Mouse (Mus musculus) neural tube, embryonic 13.5 days (tissue): ENCODE data around the gene Natd1. TPM values are rescaled to one million over a fixed set of nuclear protein-coding genes. Genes with fewer than 3 reads are reported as not detected.
"Not testable (repeated sequence)": the region's sequence is repeated elsewhere in the genome, so short reads cannot be mapped to it uniquely, and the experiment has no call there.

ENCODE experiments used
- ATAC-seq: fragments of 200-750 bp; cut with Nextera tagmentation; 2 replicates; pipeline ENCODE4 v1.8.0; 2017; ENCODE audit warnings: low read depth, mild to moderate bottlenecking, moderate TSS enrichment, moderate library complexity
- H3K27ac ChIP-seq: fragments of 300-500 bp; sonication (generic); replicated peaks from 2 replicates; pipeline ENCODE4 v1.5.1; 2015; ENCODE audit warnings: moderate library complexity, mild to moderate bottlenecking, inconsistent platforms
- H3K27me3 ChIP-seq: fragments of 300-500 bp; sonication (generic); 2 replicates; pipeline ENCODE4 v1.6.1; 2015; ENCODE audit warnings: mild to moderate bottlenecking, inconsistent platforms
- H3K36me3 ChIP-seq: fragments of 300-500 bp; sonication (generic); 2 replicates; pipeline ENCODE4 v1.6.1; 2015; ENCODE audit warnings: mild to moderate bottlenecking, inconsistent platforms
- H3K4me1 ChIP-seq: fragments of 300-500 bp; sonication (generic); replicated peaks from 2 replicates; pipeline ENCODE4 v1.6.1; 2015; ENCODE audit warnings: inconsistent platforms
- H3K4me2 ChIP-seq: fragments of 300-500 bp; sonication (generic); 2 replicates; pipeline ENCODE4 v1.6.1; 2015; ENCODE audit warnings: inconsistent platforms, mild to moderate bottlenecking, moderate library complexity
- H3K4me3 ChIP-seq: fragments of 300-500 bp; sonication (generic); 2 replicates; pipeline ENCODE4 v1.5.1; 2015; ENCODE audit warnings: mild to moderate bottlenecking, inconsistent platforms
- H3K9ac ChIP-seq: fragments of 300-500 bp; sonication (generic); 2 replicates; pipeline ENCODE4 v1.6.1; 2015; ENCODE audit warnings: moderate library complexity, mild to moderate bottlenecking, inconsistent platforms
- H3K9me3 ChIP-seq: fragments of 300-500 bp; sonication (generic); 2 replicates; pipeline ENCODE4 v1.6.1; 2016; ENCODE audit warnings: inconsistent platforms
- WGBS: fragments of 180-500 bp; shearing (Covaris S2); methylation state at CpG from one replicate; pipeline ENCODE4 v1.1.7; 2015; 5-methylcytosine and 5-hydroxymethylcytosine counted together
- polyA plus RNA-seq: library from polyadenylated mRNA; unstranded; fragments of >200 nt; fragmentation: Nextera tagmentation; extraction: Ambion mirVana; gene quantifications from 2 replicates; pipeline ENCODE4 v1.2.1, GENCODE M21; 2015

Gene Natd1
- polyA plus RNA-seq, 1 experiment from 2014 or later, result 30.0 TPM

GRCm38 (mm10) chr11:60908073-60908472, 6.5 kb downstream of the Natd1 start:
- H3K4me2 ChIP-seq, result no peak overlapping the region
- H3K4me1 ChIP-seq, result peaks cover 21% of the 10 kb centered on the region
- no peaks in the 10 kb centered on the region for H3K27me3 ChIP-seq
- no peaks in the 10 kb centered on the region for H3K9me3 ChIP-seq
- no peak overlapping the region for H3K9ac ChIP-seq
- WGBS, result 67% methylated on average over 3 of the region's 3 CpGs
- H3K36me3 ChIP-seq, result peaks cover 38% of the 10 kb centered on the region
- no peak for ATAC-seq
- H3K4me3 ChIP-seq, result no peak overlapping the region
- no peak overlapping the region for H3K27ac ChIP-seq

DNA sequence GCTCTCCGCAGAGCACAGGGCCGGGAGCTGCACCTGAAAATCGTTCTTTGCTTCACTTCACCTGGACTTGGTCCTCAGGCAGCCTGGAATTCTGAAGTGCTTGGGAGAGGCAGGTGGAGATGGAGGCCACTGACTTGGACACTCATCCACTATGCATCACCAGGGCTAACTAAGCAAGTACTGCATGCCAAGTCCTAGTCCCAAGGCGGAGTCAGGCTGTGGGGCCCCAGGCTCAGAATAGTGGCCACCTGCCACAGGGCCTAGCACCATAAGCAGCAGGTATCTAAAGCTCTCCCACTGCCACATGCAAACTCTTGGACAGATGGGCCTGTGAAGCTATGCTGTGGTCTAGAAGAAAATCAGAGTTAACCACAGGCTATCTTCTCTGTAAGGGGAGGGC, 8.1 kb downstream of the Natd1 start:
- Histone ChIP-seq H3K4me2 (no peak overlapping the region), H3K9ac (no peak overlapping the region), H3K36me3 (peaks cover 47% of the 10 kb centered on the region), H3K4me1 (peaks cover 5% of the 10 kb centered on the region), H3K27me3 (no peaks in the 10 kb centered on the region), H3K4me3 (no peak overlapping the region), H3K27ac (no peak overlapping the region), H3K9me3 (no peaks in the 10 kb centered on the region)
- WGBS, result 86% methylated on average over 4 of the region's 4 CpGs
- ATAC-seq, result no peak

DNA sequence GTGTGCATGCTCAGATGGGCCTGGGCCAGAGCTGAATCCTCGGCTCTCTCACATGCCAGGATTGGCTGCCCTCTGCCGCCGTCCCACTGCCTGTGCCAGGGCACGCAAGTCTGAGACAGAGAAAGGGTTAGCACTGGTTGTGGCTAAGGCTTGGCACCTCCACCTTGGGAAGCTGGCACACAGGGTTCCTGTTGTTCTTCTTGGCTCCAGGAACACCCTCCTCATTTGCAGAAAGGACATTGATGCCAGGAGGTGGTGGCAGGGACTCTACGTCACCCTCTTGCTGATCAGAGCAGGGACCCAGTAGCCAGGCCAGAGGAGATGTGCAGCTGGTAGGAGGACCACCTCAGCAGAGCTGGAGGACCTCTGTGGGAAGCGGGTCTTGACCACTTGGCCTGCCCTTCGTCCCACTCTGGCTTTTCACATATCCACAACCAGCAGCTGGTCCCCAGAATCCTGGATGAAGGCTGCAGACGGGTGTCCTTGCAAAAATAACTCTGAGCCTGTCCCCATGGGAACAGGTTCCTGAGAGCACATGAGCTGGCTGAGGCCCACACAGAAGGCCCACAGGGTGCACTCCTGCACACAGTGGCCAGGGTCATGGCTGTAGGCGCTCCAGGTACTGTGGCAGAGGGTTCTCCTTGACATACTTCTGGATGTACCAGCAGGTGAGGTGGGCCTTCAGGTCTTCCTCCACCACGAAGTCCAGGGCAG, 9.0 kb downstream of the Natd1 start:
- peaks cover 47% of the 10 kb centered on the region for H3K36me3 ChIP-seq
- H3K4me3 ChIP-seq, result no peak overlapping the region
- no peak overlapping the region for H3K9ac ChIP-seq
- H3K27ac ChIP-seq, result no peak overlapping the region
- ATAC-seq, result no peak
- 95% methylated on average over 10 of the region's 10 CpGs for WGBS
- H3K9me3 ChIP-seq, result no peaks in the 10 kb centered on the region
- H3K4me2 ChIP-seq, result no peak overlapping the region
- H3K27me3 ChIP-seq, result no peaks in the 10 kb centered on the region
- no peaks in the 10 kb centered on the region; the same call in 1 of the 2 replicates for H3K4me1 ChIP-seq

DNA sequence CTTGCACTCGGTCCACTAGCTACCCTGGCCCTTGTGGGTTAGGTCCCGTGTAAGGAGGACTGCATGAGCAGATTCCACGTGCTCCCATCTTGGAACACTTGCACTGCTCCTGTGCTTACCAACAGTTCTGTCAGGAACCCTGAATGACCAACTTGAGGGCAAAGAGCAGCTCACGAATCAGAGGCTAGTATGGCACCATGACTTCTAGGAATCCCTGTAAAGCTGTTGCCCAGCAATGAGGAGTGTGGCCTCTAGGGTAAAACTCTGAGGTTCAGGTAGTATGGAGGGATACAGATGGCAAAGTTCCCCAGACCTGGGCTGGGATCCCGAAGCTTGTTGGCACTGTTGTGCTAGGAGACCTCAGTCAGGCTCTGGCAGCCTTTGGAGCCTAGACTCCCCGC, 10.9 kb downstream of the Natd1 start:
- no peaks in the 10 kb centered on the region for H3K9me3 ChIP-seq
- H3K4me1 ChIP-seq, result no peaks in the 10 kb centered on the region
- H3K4me3 ChIP-seq, result no peak overlapping the region
- WGBS, result 90% methylated on average over 6 of the region's 6 CpGs
- H3K9ac ChIP-seq, result no peak overlapping the region
- peaks cover 47% of the 10 kb centered on the region for H3K36me3 ChIP-seq
- no peaks in the 10 kb centered on the region for H3K27me3 ChIP-seq
- H3K4me2 ChIP-seq, result no peak overlapping the region
- H3K27ac ChIP-seq, result no peak overlapping the region
- no peak for ATAC-seq

DNA sequence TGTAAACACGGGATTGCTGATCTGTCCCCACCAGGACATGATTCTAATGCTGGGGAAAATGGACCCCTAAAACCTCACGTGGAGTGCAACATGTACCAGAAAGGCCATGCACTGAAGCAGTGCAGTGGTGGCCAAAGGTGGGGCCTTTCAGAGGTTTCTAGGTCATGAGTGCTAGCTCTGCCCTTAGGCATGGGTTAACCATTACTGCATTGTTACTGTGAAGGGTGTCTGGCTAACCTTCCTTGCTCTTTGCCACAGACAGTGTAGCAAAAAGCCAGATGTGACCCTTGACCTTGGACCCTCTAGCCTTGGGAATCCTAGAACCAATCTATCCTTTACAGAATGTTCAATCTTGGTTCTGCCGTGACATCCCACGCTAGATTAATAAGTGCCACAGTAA, 12.1 kb downstream of the Natd1 start:
- Histone ChIP-seq H3K4me2 (no peak overlapping the region), H3K27me3 (no peaks in the 10 kb centered on the region), H3K27ac (no peak overlapping the region), H3K9me3 (no peaks in the 10 kb centered on the region), H3K9ac (no peak overlapping the region), H3K4me1 (no peaks in the 10 kb centered on the region), H3K4me3 (no peak overlapping the region), H3K36me3 (peaks cover 47% of the 10 kb centered on the region)
- ATAC-seq, result no peak
- WGBS, result 73% methylated on average over 4 of the region's 4 CpGs

- WGBS, result 84% methylated on average over 7 of the region's 7 CpGs
- H3K9ac ChIP-seq, result no peak overlapping the region
- ATAC-seq, result no peak
Measured at GRCm38 (mm10) chr11:60902001-60902400, 12.5 kb downstream of the Natd1 start.

GRCm38 (mm10) chr11:60895915-60896314, 18.6 kb downstream of the Natd1 start:
- H3K4me3 ChIP-seq, result no peak overlapping the region
- ATAC-seq, result no peak
- no peak overlapping the region for H3K4me2 ChIP-seq
- no peak overlapping the region for H3K27ac ChIP-seq
- WGBS, result 44% methylated on average over 4 of the region's 4 CpGs
- H3K9me3 ChIP-seq, result no peaks in the 10 kb centered on the region
- H3K36me3 ChIP-seq, result no peaks in the 10 kb centered on the region
- H3K9ac ChIP-seq, result no peak overlapping the region
- no peaks in the 10 kb centered on the region for H3K27me3 ChIP-seq
- H3K4me1 ChIP-seq, result no peaks in the 10 kb centered on the region

More at GRCm38 (mm10) chr11:60902001-60902400, 12.5 kb downstream of the Natd1 start:
- Histone ChIP-seq H3K4me3 (no peak overlapping the region), H3K4me2 (no peak overlapping the region), H3K27me3 (no peaks in the 10 kb centered on the region), H3K36me3 (peaks cover 47% of the 10 kb centered on the region), H3K9me3 (no peaks in the 10 kb centered on the region), H3K27ac (no peak overlapping the region), H3K4me1 (no peaks in the 10 kb centered on the region)

DNA sequence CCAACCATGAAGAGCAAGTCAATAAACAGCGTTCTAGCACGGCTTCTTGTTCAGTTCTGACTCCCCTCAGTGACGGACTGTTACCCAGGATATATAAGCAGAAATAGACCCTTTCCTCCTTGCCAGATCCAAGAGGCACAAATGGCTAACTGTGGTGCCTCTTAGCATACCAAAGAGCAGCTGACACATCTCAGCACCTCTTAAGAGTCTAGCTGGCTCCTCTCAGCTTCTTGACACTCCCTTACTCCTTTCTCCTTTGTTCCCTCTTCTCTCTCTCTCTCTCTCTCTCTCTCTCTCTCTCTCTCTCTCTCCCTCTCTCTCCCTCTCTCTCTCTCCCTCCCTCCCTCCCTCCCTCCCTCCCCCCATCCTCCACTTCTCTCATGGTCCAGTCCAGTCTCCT, 23.8 kb downstream of the Natd1 start:
- Histone ChIP-seq H3K36me3 (no peaks in the 10 kb centered on the region), H3K4me3 (no peak overlapping the region), H3K9me3 (no peaks in the 10 kb centered on the region), H3K4me1 (no peaks in the 10 kb centered on the region), H3K4me2 (no peak overlapping the region), H3K9ac (no peak overlapping the region), H3K27ac (no peak overlapping the region), H3K27me3 (no peaks in the 10 kb centered on the region)
- no peak for ATAC-seq
- 61% methylated on average over 3 of the region's 3 CpGs for WGBS

GRCm38 (mm10) chr11:60890286-60890685, 24.3 kb downstream of the Natd1 start:
- Histone ChIP-seq H3K27ac (no peak overlapping the region), H3K9ac (no peak overlapping the region), H3K36me3 (no peaks in the 10 kb centered on the region), H3K4me2 (no peak overlapping the region), H3K4me3 (no peak overlapping the region), H3K27me3 (no peaks in the 10 kb centered on the region), H3K4me1 (no peaks in the 10 kb centered on the region), H3K9me3 (no peaks in the 10 kb centered on the region)
- 74% methylated on average over 6 of the region's 6 CpGs for WGBS
- no peak for ATAC-seq

DNA sequence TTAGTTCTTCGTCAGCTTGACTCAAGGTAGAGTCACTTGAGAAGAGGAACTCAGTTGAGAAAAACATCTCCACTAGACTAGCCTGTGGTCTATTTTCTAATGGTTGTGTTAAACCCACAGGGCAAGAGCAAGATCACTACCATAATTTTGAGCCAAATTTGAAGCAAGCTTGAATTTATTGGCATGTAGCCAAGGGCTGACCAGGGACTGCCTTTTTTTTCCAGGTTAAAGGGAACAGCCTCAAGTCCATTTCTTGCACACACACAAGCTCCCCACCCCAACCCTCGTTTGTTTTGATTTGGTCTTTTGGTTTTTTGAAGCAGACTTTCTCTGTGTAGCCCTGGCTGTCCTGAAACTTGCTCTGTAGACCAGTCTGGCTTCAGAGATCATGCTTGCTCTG, 24.7 kb downstream of the Natd1 start:
- Histone ChIP-seq H3K9me3 (no peaks in the 10 kb centered on the region), H3K27ac (no peak overlapping the region), H3K4me2 (no peak overlapping the region), H3K4me3 (no peak overlapping the region), H3K4me1 (no peaks in the 10 kb centered on the region), H3K27me3 (no peaks in the 10 kb centered on the region), H3K36me3 (no peaks in the 10 kb centered on the region), H3K9ac (no peak overlapping the region)
- WGBS, result 61% methylated on average over 2 of the region's 2 CpGs
- ATAC-seq, result no peak

DNA sequence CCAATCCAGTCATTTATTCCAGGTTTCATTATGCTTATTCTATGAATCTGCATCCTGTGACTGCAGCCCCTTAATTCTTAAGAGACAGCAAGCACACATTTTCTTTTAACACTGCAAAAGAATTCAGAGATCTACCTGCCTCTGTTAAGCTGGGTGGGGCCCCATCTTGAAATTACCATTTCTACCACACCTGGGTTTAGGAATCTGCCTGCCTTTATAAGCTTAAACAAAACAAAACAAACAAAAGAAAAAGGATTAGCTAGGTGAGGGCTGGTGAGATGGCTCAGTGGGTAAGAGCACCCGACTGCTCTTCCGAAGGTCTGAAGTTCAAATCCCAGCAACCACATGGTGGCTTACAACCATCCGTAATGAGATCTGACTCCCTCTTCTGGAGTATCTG, 27.6 kb downstream of the Natd1 start:
- H3K27me3 ChIP-seq, H3K4me2 ChIP-seq, H3K9ac ChIP-seq, H3K4me1 ChIP-seq, H3K9me3 ChIP-seq, H3K36me3 ChIP-seq, H3K27ac ChIP-seq, ATAC-seq, H3K4me3 ChIP-seq: not testable (repeated sequence)
- WGBS, result 76% methylated on average over 3 of the region's 3 CpGs

DNA sequence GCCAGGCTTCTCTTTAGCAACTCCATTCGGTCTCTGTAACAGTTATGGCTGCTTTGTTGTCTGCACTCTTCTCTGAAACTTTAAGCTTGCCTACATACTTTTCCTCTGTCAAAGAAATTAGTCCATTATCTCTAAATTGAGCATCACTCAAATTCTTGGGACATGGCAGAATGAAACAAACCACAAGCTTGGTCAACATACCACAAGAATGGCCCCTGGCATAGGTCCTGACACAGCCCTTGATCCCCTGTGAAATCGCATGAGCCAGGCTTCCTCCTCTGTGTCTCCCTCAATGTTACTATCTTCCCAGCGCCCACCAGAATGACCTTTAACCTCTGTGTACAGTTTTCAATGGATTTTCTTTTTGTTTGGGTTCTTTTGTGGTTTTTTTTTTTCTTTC, 32.2 kb downstream of the Natd1 start:
- ATAC-seq, result no peak
- Histone ChIP-seq H3K9me3 (no peaks in the 10 kb centered on the region), H3K4me3 (no peak overlapping the region), H3K27ac (no peak overlapping the region), H3K27me3 (no peaks in the 10 kb centered on the region), H3K4me1 (peaks cover 19% of the 10 kb centered on the region), H3K9ac (no peak overlapping the region), H3K36me3 (no peaks in the 10 kb centered on the region), H3K4me2 (no peak overlapping the region)
- WGBS, result 77% methylated on average over 3 of the region's 3 CpGs

GRCm38 (mm10) chr11:60880559-60880958, 34.0 kb downstream of the Natd1 start:
- Histone ChIP-seq H3K4me3 (no peak overlapping the region), H3K27ac (no peak overlapping the region), H3K36me3 (no peaks in the 10 kb centered on the region), H3K9me3 (no peaks in the 10 kb centered on the region), H3K4me2 (no peak overlapping the region), H3K4me1 (peaks cover 37% of the 10 kb centered on the region), H3K27me3 (no peaks in the 10 kb centered on the region), H3K9ac (no peak overlapping the region)
- WGBS, result 89% methylated on average over 4 of the region's 4 CpGs
- ATAC-seq, result no peak
